32 mouse cellular contexts compared by ENCODE assay signal in genomic region chr8:72084744-72085143, GRCm38 (mm10). TPM values are rescaled to one million over a fixed set of nuclear protein-coding genes. Genes with fewer than 3 reads are reported as not detected.
DNase-seq lines count a peak whose midpoint lies in the region; ATAC-seq and TF ChIP-seq lines count a peak whose summit lies in the region.
"Had no signal": no experiment of that assay in that cellular context is flagged by ENCODE, and none has a peak within 500 bp of the region (broad histone marks: within the 10 kb centered on the region; RNA-seq: fewer than 3 reads in every experiment).

No protein-coding gene starts in this region.

- no peaks in the 10 kb centered on the region for H3K36me3 ChIP-seq in spleen, adult 2 months (ENCODE audit: control insufficient read depth, insufficient read depth, low read length)
- no peaks in the 10 kb centered on the region for H3K36me3 ChIP-seq in splenic B cell, adult 2 months (ENCODE audit: control insufficient read depth, insufficient read depth, low read length, poor library complexity, severe bottlenecking)
- H3K36me3 ChIP-seq in forebrain, embryonic 16.5 days (ENCODE audit: control insufficient read depth, insufficient read depth) = no peaks in the 10 kb centered on the region
- H3K36me3 ChIP-seq: embryonic facial prominence, embryonic 12.5 days; embryonic facial prominence, embryonic 15.5 days; forebrain, embryonic 12.5 days; forebrain, embryonic 15.5 days; G1E; heart, embryonic 12.5 days; heart, embryonic 15.5 days; hindbrain, embryonic 12.5 days; hindbrain, embryonic 15.5 days had no signal

- H3K27me3 ChIP-seq in spleen, adult 2 months (ENCODE audit: control insufficient read depth, insufficient read depth, low read length) = no peaks in the 10 kb centered on the region
- H3K27me3 ChIP-seq in splenic B cell, adult 2 months (ENCODE audit: control insufficient read depth, insufficient read depth, low read length, poor library complexity, severe bottlenecking) = no peaks in the 10 kb centered on the region
- no peaks in the 10 kb centered on the region for H3K27me3 ChIP-seq in forebrain, embryonic 16.5 days (replicated peaks; ENCODE audit: control insufficient read depth, insufficient read depth, low read length)
- H3K27me3 ChIP-seq: embryonic facial prominence, embryonic 12.5 days; embryonic facial prominence, embryonic 15.5 days; forebrain, embryonic 12.5 days; forebrain, embryonic 15.5 days; heart, embryonic 12.5 days; heart, embryonic 15.5 days; hindbrain, embryonic 12.5 days; hindbrain, embryonic 15.5 days; Patski had no signal

- no peak for TF ChIP-seq CTCF in spleen, adult 2 months (IDR thresholded peaks at IDR 0.05; ENCODE audit: extremely low read depth, insufficient read depth, insufficient read length, insufficient replicate concordance)

- no peak overlapping the region for H3K4me2 ChIP-seq in forebrain, embryonic 16.5 days (ENCODE audit: low read length)
- H3K4me2 ChIP-seq: embryonic facial prominence, embryonic 12.5 days; embryonic facial prominence, embryonic 15.5 days; forebrain, embryonic 12.5 days; forebrain, embryonic 15.5 days; heart, embryonic 12.5 days; heart, embryonic 15.5 days; hindbrain, embryonic 12.5 days; hindbrain, embryonic 15.5 days had no signal

- H3K4me3 ChIP-seq in spleen, adult 2 months (ENCODE audit: extremely low read depth, insufficient read depth, insufficient read length) = no peak overlapping the region
- no peak overlapping the region for H3K4me3 ChIP-seq in forebrain, embryonic 16.5 days (replicated peaks; ENCODE audit: low read length)
- H3K4me3 ChIP-seq: embryonic facial prominence, embryonic 12.5 days; embryonic facial prominence, embryonic 15.5 days; forebrain, embryonic 12.5 days; forebrain, embryonic 15.5 days; heart, embryonic 12.5 days; heart, embryonic 15.5 days; hindbrain, embryonic 12.5 days; hindbrain, embryonic 15.5 days had no signal

- H3K4me1 ChIP-seq in spleen, adult 2 months (ENCODE audit: control insufficient read depth, insufficient read depth, insufficient read length) = peaks cover 6% of the 10 kb centered on the region; the same call in 1 of the 2 replicates
- H3K4me1 ChIP-seq in forebrain, embryonic 16.5 days (replicated peaks; ENCODE audit: control insufficient read depth, insufficient read depth, low read length) = no peaks in the 10 kb centered on the region
- H3K4me1 ChIP-seq: embryonic facial prominence, embryonic 12.5 days; embryonic facial prominence, embryonic 15.5 days; forebrain, embryonic 12.5 days; forebrain, embryonic 15.5 days; heart, embryonic 12.5 days; heart, embryonic 15.5 days; hindbrain, embryonic 12.5 days; hindbrain, embryonic 15.5 days had no signal

- WGBS in spleen, adult 2 months = 15% methylated on average over 5 of the region's 5 CpGs
- 75% methylated on average over 5 of the region's 5 CpGs for WGBS in forebrain, embryonic 16.5 days

- H3K27ac ChIP-seq in spleen, adult 2 months (ENCODE audit: insufficient read depth, low read length) = peak overlapping the region; percentile 57
- no peak overlapping the region for H3K27ac ChIP-seq in forebrain, embryonic 16.5 days (ENCODE audit: low read length)
- H3K27ac ChIP-seq: embryonic facial prominence, embryonic 12.5 days; embryonic facial prominence, embryonic 15.5 days; forebrain, embryonic 12.5 days; forebrain, embryonic 15.5 days; heart, embryonic 15.5 days; hindbrain, embryonic 12.5 days; hindbrain, embryonic 15.5 days had no signal

- TF ChIP-seq POLR2A in spleen, adult 2 months (IDR thresholded peaks at IDR 0.05; ENCODE audit: low read depth, low read length) = no peak

- DNase-seq in spleen, adult 2 months (ENCODE audit: low read depth in 1 of 2, low spot score in 2 of 2) = no peak
- DNase-seq in spleen, postnatal 14 days (ENCODE audit: low spot score in 2 of 2) = no peak
- DNase-seq in splenic B cell, adult 2 months (ENCODE audit: low read depth, low spot score) = peak; percentile 51
- no peak for DNase-seq in heart, postnatal 4 days
- no peak for DNase-seq in ovary, postnatal 14 days (ENCODE audit: low spot score)
- DNase-seq: adrenal gland, postnatal 10 days; adrenal gland, postnatal 36 days; cerebellum, adult 18-20 months; cerebellum, adult 9-10 months; cerebellum, postnatal 14 days; gastrocnemius, postnatal 10 days; gastrocnemius, postnatal 36 days; heart, adult 11 months; heart, postnatal 10 days; heart, postnatal 36 days had no signal

- no peak overlapping the region for H3K9ac ChIP-seq in forebrain, embryonic 16.5 days (replicated peaks; ENCODE audit: low read depth, low read length)
- H3K9ac ChIP-seq: embryonic facial prominence, embryonic 12.5 days; embryonic facial prominence, embryonic 15.5 days; forebrain, embryonic 12.5 days; forebrain, embryonic 15.5 days; heart, embryonic 12.5 days; heart, embryonic 15.5 days; hindbrain, embryonic 12.5 days; hindbrain, embryonic 15.5 days had no signal

- peak; percentile 56 for ATAC-seq in common myeloid progenitor, adult 5-6 weeks (replicated peaks; ENCODE audit: low read depth, poor library complexity, severe bottlenecking)
- ATAC-seq in megakaryocyte, adult 5-6 weeks (ENCODE audit: poor library complexity, severe bottlenecking) = peak; percentile 94
- no peak for ATAC-seq in forebrain, embryonic 16.5 days
- ATAC-seq: forebrain, embryonic 15.5 days; Patski had no signal

- no peaks in the 10 kb centered on the region for H3K9me3 ChIP-seq in forebrain, embryonic 16.5 days (ENCODE audit: control insufficient read depth, low read length)
- H3K9me3 ChIP-seq: embryonic facial prominence, embryonic 12.5 days; embryonic facial prominence, embryonic 15.5 days; forebrain, embryonic 12.5 days; forebrain, embryonic 15.5 days; G1E; heart, embryonic 12.5 days; heart, embryonic 15.5 days; hindbrain, embryonic 12.5 days; hindbrain, embryonic 15.5 days had no signal

RNA-seq across cellular contexts. Expression of gene Olfr373, which starts 1.8 kb away (rescaled TPM):
- polyA plus RNA-seq in spleen, adult 2 months (2012; rRNA removed) = not detected in 2 replicates
- total RNA-seq in common myeloid progenitor, adult 5-6 weeks (2017) = not detected in 2 replicates
- total RNA-seq in megakaryocyte, adult 5-6 weeks (2015) = not detected in 2 replicates
- not detected in 2 replicates for total RNA-seq in megakaryocyte, adult 5-6 weeks (2017)
- not detected for total RNA-seq in heart, postnatal 4 days (2021)
- not detected in 2 replicates for polyA plus RNA-seq in forebrain, embryonic 16.5 days (2015; fragmentation: Nextera tagmentation; extraction: Ambion mirVana)
- total RNA-seq: adrenal gland, adult 18-20 months; adrenal gland, postnatal 10 days; adrenal gland, postnatal 36 days; gastrocnemius, adult 18-20 months; gastrocnemius, postnatal 10 days; gastrocnemius, postnatal 36 days; heart, adult 8-10 months; heart, postnatal 10 days; heart, postnatal 36 days had no signal
- polyA plus RNA-seq: embryonic facial prominence, embryonic 12.5 days; forebrain, embryonic 12.5 days; forebrain, embryonic 15.5 days; G1E; heart, embryonic 12.5 days; heart, embryonic 15.5 days; hindbrain, embryonic 12.5 days; hindbrain, embryonic 15.5 days had no signal

RNA-seq across cellular contexts. Expression of gene Olfr374, which starts 22.1 kb away (rescaled TPM):
- 0.01 and 0.04 TPM in 2 replicates for polyA plus RNA-seq in spleen, adult 2 months (2012; rRNA removed)
- not detected in 2 replicates for total RNA-seq in common myeloid progenitor, adult 5-6 weeks (2017)
- not detected in 2 replicates for total RNA-seq in megakaryocyte, adult 5-6 weeks (2015)
- not detected in 2 replicates for total RNA-seq in megakaryocyte, adult 5-6 weeks (2017)
- total RNA-seq in heart, postnatal 4 days (2021) = not detected
- polyA plus RNA-seq in forebrain, embryonic 16.5 days (2015; fragmentation: Nextera tagmentation; extraction: Ambion mirVana) = not detected in 2 replicates
- total RNA-seq: adrenal gland, adult 18-20 months; adrenal gland, postnatal 10 days; adrenal gland, postnatal 36 days; gastrocnemius, adult 18-20 months; gastrocnemius, postnatal 10 days; gastrocnemius, postnatal 36 days; heart, adult 8-10 months; heart, postnatal 10 days; heart, postnatal 36 days had no signal
- polyA plus RNA-seq: forebrain, embryonic 15.5 days; G1E; heart, embryonic 15.5 days; hindbrain, embryonic 12.5 days; hindbrain, embryonic 15.5 days had no signal

RNA-seq across cellular contexts. Expression of gene Olfr372, which starts 43.7 kb away (rescaled TPM):
- polyA plus RNA-seq in spleen, adult 2 months (2012; rRNA removed) = 0.16 TPM in 1 of 2 replicates, not detected in the other
- total RNA-seq in common myeloid progenitor, adult 5-6 weeks (2017) = not detected in 2 replicates
- not detected in 2 replicates for total RNA-seq in megakaryocyte, adult 5-6 weeks (2015)
- total RNA-seq in megakaryocyte, adult 5-6 weeks (2017) = 0.18 and 0.37 TPM in 2 replicates
- total RNA-seq in heart, postnatal 4 days (2021) = not detected
- not detected in 2 replicates for polyA plus RNA-seq in forebrain, embryonic 16.5 days (2015; fragmentation: Nextera tagmentation; extraction: Ambion mirVana)
- total RNA-seq: adrenal gland, adult 18-20 months; adrenal gland, postnatal 10 days; adrenal gland, postnatal 36 days; gastrocnemius, adult 18-20 months; gastrocnemius, postnatal 10 days; gastrocnemius, postnatal 36 days; heart, adult 8-10 months; heart, postnatal 10 days; heart, postnatal 36 days had no signal
- polyA plus RNA-seq: embryonic facial prominence, embryonic 12.5 days; embryonic facial prominence, embryonic 15.5 days; forebrain, embryonic 12.5 days; forebrain, embryonic 15.5 days; G1E; heart, embryonic 12.5 days; heart, embryonic 15.5 days; hindbrain, embryonic 12.5 days; intestine, embryonic 14.5 days; Patski had no signal

RNA-seq across cellular contexts. Expression of gene Tpm4, which starts 50.0 kb away (rescaled TPM):
- 62.3 and 73.9 TPM in 2 replicates for polyA plus RNA-seq in spleen, adult 2 months (2012; rRNA removed)
- total RNA-seq in common myeloid progenitor, adult 5-6 weeks (2017) = 77.0 and 102 TPM in 2 replicates
- 301 and 308 TPM in 2 replicates for total RNA-seq in megakaryocyte, adult 5-6 weeks (2015)
- total RNA-seq in megakaryocyte, adult 5-6 weeks (2017) = 515 and 545 TPM in 2 replicates
- total RNA-seq in heart, postnatal 4 days (2021) = 100 to 1,000 TPM; 269 to 284 TPM
- polyA plus RNA-seq in forebrain, embryonic 16.5 days (2015; fragmentation: Nextera tagmentation; extraction: Ambion mirVana) = 214 and 253 TPM in 2 replicates
